Mouse (Mus musculus): ENCODE data around the gene Zbtb20.

DNA sequence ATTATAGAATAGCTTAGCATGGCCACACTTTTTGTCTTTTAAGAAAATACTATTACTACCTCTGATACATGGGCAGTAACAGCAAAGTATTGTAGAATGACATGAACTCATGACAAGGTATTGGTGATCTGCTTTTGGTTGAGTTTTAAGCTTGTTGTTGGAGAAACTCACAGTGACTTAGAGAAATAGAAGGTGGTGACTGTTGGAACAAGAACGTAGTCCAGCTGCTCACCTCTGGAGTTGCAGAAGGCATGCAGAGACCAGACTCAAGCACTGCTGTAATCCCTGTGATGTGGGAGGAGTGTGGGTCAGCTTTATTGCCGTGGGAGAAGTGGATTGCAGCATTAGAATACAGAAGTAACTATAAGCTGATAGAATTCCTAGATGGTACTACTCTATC, 361.9 kb downstream of the Zbtb20 start:
- no peak for TF ChIP-seq CTCF (IDR thresholded peaks at IDR 0.05; ENCODE audit: control insufficient read depth, insufficient read depth, low read length)
- no peak for TF ChIP-seq POLR2A (IDR thresholded peaks at IDR 0.05; ENCODE audit: borderline replicate concordance, control insufficient read depth, low read depth, low read length)

All from bone marrow, adult 2 months (tissue).